Mouse (Mus musculus) c-Kit-positive CD71-positive TER-119-negative erythroid progenitor cells, embryonic 14.5 days (primary cell): ENCODE measurements around the gene 1700017N19Rik.
"Not testable (repeated sequence)": the region's sequence is repeated elsewhere in the genome, so short reads cannot be mapped to it uniquely, and the experiment has no call there.

Experiments
- DNase-seq: peaks from one replicate; pipeline ENCODE4 v3.0.0-alpha.2; 2013; ENCODE audit warnings: low read depth

Gene 1700017N19Rik

DNA sequence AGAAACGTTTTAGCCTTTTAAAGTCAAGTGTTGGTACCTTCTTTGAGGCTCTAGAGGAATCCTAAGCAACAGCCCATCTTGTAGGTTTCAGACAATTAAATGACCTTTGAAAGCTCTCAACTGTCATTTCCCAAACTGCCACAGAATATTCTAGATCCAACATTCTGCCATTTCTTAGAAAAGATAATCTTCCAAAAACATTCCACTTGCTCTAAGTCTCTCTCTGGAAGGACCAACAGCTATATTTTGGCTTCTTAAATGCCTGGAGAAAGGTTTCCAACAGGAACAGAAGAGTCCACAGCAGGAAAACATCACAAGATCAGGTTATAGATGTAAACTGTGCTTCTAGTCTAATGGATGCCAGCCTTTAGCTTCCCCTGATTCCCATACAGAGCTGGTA lies at the start of gene 1700017N19Rik, which contains the start of gene 4930430F08Rik:
1700017N19Rik (plus strand) TSS at position 162 of the 400 bp plus-strand sequence.
4930430F08Rik (minus strand) TSS at position 101 of the 400 bp plus-strand sequence.
- no peak for DNase-seq

DNA sequence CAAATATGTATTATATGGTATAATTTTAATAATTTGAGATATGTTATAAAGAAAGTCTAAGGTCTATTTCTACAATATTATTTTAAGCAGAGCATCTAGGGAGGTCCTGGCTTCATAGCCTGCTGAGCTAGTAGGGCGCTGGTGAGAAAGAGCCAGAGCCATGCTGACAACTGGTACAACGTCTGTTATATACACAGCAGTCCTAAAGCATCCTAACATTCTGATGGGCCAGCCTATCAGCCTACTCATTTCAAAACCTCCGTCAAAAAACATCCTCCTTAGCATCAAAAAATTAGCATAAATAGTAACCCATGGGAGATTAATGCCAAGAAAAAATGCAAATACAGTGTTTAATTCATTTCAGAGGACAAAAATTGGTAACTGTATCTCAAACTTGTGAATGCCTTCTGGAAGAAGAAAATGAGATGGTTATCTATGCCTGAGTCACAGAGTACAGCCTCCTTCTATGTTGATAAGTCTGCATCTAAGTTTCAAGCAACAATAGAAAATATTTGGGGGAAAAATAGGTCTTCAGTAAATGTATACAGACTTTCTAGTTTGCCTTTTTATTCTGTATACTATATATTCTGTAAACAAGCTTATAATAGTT lies 33.6 kb upstream of the 1700017N19Rik start:
- no peak for DNase-seq

DNA sequence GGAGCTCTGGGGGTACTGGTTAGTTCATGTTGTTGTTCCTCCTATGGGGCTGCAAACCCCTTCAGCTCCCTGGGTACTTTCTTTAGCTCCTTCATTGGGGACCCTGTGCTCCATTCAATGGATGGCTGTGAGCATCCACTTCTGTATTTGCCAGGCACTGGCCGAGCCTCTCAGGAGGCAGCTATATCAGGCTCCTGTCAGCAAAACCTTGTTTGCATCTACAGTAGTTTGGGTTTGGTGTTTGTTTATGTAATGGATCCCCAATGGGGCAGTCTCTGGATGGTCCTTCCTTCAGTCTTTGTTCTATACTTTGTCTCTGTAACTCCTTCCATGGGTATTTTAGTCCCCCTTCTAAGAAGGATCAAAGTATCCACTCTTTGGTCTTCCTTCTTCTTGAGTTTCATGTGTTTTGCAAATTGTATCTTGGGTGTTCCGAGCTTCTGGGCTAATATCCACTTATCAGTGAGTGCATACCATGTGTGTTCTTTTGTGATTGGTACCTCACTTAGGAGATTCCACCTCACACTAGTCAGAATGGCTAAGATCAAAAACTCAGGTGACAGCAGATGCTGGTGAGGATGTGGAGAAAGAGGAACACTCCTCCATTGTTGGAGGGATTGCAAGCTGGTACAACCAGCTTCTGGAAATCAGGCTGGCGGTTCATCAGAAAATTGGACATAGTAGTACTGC lies 29.9 kb upstream of the 1700017N19Rik start:
- DNase-seq = not testable (repeated sequence)

DNA sequence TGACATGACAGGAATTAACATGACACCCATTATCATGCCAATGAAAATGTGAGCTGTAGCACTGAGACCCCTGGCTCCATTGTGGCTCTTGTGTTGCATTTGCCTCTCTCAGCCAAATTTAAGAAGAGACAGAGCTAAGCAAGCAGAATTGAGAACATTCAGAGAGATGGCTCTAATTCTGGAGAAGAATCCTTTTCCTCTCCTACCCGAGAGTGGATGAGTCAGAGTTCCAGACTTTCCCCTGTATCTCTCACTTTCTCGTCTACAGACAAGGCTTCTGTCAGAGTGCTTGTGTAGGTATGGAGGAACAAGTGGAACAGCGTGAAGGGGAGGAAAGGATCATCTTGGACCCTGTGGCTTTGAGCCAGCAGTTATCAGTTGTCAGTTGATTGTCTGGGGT lies 26.2 kb upstream of the 1700017N19Rik start:
- DNase-seq = no peak

DNA sequence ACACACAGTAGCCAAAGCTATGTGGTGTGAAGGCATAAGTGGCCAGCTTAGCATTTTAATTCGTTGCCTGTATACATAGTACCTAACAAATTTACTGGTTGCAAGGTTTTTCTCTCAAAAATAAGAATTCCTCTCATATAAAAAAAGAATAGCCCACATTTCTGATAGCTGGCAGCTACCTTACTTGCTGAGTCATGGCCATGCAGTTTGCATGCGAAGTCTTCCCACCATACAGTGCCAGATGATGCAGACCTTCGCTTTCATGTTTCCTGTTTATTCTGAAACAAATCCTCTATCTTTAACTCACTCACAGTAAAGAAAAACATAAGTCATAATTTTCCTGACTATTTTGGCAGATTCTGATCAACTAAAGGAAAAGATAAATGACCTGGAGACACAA lies 18.6 kb upstream of the 1700017N19Rik start:
- DNase-seq = peak; percentile 36

DNA sequence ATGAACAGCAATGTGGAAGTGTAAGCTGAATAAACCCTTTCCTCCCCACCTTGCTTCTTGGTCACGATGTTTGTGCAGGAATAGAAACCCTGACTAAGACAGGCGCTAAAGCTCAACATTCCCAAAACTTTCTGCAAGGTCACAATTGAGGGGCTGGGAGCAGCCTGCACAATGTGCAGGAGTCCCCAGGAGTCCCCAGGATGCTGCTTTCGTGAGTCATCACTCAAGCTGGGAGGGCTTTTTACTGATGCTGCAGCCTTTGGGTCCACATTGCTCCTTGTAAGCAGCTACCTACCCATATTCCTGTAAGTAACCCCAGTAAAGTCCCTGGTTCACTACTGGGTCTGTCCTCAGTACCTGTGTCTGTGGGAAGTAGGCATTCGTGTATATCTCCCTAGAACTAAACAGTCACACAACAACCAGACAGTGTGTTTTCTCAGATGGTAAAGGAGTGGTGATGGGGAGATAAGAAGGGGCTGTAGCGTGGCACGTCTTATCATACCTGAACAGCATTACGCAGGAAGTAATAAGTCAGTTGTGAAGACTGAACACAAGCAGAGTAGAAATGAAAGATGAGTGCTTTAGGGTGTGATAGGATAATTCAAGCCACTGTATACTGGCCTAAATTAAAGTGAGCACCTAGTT lies 15.7 kb upstream of the 1700017N19Rik start:
- DNase-seq = peak; percentile 53

DNA sequence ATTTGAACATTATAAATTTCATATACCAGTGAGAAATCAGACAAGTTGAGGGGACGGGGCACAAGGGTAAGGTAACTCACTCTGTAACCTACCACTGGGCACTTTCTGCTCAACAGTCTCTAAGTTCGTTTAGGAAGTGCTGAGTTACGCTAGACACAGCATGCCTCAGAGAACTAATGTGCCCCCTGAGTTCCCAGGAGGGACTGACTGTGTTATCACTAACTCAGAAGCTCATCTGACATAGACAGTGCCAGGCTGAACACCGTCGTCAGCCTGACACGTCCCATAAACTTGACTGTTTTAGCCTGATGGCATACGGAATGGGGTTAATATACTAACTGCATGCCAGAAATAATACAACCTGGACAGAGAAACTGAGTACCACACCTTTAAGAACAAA lies 15.0 kb upstream of the 1700017N19Rik start:
- DNase-seq = no peak

DNA sequence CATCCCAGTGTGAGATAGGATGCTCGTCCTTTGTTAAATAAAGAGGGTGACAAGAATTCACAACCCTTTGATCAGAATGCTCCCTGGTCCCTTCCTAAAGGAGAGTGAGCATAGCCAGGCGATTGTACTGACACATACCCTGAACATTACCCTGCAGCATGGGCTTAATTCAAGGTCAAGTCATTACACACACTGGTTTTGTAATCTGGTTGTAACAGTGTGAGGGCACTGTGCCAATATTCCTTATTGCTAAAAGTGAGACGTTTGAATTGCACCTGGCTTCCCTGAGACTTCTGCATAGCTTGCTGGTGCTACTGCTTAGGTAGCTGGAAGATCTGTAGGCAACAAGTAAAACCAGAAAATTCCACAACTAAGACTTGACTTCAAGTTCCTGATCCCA lies 6.1 kb upstream of the 1700017N19Rik start:
- no peak for DNase-seq

DNA sequence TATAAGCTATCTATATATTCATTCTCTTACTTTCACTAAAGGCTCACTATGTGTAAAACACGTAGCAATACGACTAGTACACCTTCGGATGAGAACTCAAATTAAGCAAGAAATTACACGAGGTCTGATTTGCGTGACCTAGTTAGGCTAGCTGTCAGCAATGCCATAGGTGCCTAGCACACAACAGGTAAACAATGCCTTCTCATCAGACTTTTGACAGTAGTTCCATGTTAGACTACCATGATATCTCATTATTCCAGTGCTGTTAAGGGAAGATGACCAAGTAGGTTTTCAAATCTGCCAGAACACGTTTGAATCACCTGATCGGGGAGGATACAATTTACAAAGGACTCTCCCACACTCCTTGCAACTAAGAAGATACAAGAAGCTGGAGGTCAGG lies 1.8 kb upstream of the 1700017N19Rik start:
- DNase-seq = no peak

DNA sequence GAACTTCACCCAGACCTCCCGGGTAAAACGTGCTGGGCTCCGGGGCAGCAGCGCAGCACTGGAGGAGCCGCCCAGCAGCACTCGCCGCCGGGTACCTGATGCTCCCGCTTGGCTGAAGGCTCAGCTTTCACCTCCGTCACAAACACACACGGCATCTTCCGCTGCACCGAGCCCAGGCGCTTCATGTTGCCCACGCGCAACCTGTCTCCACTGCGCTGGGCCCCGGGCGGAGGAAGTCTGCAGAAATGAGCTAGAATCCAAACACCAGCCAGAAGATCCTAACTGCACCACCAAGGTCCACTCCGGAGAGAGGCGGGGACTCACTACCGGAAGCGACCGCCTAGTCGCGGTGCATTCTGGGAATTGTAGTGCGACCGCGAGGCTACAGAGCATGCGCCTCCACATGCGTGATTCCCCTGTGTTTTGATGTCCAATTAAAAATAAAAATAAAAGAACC lies 1.3 kb upstream of the 1700017N19Rik start:
- DNase-seq = peak; percentile 87

DNA sequence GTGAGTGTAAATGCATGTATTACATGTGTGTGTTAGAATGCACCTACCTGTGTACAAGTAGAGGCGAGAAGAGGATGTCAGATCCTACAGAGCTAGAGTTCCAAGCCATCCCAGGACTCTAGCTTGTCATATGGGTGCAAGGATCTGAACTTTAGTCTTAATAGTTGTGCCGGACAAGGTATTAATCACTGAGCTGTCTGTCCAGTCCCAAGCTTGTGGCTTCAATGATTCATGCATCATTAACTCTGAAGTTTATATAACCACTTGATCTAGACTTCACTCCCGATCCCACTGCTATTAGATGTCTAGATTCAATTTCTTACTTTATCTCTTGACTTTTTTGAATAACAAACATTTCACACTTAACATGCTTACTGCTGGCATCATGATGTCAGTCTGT lies 8.1 kb downstream of the 1700017N19Rik start:
- DNase-seq = no peak

DNA sequence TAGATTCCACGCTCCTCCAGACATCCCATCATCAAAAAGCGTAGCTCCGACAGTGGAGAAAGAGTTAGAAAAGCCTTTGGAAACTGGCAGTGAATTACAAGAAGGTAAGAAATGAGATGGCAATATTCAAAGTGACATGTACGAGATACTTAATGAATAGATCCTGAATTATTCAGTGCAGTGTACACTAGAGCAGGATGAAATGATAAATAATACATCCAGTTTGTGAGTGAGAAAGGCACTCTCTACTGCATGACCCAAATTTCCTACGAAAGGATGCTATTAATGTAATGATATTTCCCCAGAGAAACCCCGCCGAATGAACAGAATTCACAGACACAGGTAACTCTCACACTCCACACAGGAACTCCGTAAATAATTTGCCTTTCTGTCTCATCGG lies 13.2 kb downstream of the 1700017N19Rik start:
- DNase-seq = no peak

DNA sequence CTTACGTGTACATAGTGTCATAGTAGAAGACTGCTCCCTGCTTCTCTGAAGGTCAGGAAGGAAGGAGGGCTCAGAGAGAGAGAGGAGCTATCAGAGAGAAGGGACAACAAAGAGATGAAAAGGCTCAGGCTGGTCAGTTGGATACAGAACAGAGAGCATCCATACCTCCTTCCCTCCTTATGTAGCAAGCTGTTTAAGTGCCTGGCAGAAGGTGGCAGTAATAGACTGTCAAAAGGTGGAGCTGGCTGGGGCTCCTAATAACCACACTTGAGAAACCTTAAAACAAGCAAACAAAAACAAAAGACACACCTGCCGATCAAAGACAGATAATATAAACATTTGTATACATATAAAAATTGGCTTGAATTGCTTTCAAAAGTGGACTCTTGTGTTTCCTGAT lies 14.0 kb downstream of the 1700017N19Rik start:
- no peak for DNase-seq

DNA sequence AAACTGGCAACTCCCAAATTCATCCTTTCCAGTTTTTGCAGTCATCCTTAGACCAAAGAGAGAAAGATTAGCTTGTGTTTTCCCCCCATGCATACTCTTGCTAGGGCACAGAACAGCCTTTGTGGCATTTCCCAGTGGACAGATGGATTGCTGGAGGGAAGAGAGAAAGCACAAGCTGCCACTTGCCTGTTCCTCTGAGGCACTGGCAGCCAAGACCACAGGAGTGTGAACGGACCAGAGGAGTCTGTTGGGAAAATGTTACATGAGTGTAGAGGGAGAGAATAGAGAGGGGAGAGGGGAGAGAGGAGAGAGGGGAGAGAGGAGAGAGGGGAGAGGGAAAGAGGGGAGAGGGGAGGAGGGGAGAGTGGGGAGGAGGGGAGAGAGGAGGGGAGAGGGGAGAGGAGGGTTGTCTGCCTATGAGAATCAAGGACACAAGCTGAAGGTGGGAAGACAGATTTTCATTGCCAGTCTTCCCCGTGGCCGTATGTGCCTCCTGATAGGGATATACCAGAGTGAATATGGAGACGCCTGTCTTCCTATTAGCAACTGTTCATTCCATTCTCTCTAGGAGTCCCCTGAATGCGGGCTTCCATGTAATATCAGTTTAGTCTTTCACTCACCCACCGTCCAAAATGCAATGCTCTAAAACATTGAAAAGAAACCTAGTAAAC lies 27.1 kb downstream of the 1700017N19Rik start:
- DNase-seq = no peak

DNA sequence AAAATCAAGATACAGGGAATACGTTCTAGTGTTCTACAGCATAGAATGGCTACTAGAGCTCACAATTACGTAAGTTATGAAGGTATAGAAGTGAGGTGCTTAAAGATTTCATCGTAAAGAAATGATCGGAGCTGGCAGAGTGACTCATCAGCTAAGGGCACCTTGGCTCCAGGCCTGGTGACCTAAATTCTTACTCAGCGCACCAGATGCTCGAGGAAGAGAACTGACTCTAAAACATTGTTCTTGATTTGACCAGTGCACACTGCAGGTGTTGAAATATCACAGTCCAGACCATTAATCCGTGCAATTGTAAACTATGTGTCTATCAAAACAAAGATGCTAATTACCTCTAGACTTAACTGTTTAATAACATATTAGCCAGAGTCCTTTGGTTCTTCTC lies 29.2 kb downstream of the 1700017N19Rik start:
- no peak for DNase-seq

DNA sequence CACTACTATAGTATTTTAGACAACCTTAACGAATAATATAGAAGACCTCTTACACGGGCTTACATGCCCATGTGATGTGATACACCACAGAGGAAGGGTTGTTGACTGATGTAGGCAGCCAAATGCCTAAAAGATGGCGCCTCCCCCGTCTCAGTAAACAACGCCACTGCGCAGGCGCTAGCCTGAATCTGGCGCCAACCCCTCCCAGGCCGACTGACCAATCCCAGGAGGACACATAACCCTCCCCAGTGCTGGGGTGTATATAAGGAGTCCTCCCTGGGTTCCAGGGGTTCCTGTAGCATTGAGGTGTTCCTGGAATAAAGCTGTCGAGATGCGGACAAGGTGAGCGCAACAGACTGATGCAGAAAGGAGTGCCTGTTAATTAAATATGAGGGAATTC lies 29.8 kb downstream of the 1700017N19Rik start:
- DNase-seq = no peak

DNA sequence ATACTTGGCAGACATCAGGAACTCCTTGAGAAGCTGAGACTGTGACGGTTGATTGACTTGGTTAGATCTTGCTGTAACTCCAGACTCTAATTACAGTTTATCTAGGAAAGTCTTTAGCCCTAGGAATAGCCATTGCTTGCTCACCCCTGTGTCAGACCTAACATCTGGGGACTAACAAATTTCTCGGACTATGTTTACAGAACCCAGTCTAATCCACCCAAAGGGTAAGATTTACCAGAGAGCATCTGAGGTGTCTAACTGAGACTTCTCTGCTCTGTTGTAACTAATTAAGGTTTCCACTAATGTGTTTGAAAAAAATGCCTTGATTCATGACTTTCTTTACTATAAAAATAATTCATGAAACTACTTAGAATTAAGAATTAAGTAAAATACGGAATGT lies 32.2 kb downstream of the 1700017N19Rik start:
- no peak for DNase-seq

DNA sequence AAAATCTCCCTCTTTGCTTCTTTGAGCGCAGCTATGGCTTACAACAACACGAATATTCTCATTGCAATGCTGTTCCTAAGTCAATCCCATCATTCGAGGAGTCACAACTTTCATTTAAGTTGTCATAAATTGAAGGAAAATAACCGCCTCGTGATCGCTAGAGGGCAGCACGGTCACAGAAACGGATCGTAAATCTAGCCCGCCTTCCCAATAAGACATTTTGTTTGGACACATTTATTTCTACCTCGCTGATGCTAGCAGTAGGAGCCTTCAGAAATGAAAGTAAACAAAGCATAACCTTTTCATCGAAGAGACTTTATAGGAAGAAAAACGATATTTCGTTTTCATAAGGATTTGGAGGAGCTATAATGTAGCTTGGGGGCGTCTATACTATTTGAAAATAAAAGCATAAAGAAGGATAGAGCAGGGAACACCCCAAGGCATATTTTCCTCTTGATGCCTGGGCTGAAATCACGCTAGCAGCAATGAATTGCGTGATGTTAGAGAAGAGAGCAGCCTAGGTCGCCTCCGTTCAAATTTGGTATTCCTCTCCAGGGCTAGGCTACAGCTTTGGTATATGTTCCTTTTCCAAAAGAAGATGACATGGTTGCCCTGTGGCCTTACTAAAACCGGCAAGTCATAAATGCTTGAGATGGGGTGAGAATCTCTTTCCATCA lies 39.6 kb downstream of the 1700017N19Rik start:
- peak; percentile 53 for DNase-seq

DNA sequence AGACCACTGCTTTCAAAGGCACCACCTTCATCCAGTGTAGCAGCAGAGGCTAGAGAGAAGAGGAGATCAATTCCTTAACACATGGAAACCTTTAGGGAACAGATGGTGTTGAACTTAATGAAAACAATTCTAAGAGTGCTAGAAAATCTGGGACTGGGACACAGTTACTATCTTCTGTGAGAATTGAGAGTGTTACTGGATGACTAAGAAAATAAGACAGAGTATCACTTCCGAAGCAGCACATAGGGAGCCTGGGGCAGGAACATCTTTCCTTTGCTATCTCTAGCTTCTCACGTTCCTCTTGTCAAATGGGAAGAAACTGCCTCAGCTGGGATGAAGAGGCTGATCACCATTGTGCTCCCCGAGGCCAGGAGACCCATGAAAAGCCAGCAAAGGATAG lies 52.6 kb downstream of the 1700017N19Rik start:
- DNase-seq = no peak

DNA sequence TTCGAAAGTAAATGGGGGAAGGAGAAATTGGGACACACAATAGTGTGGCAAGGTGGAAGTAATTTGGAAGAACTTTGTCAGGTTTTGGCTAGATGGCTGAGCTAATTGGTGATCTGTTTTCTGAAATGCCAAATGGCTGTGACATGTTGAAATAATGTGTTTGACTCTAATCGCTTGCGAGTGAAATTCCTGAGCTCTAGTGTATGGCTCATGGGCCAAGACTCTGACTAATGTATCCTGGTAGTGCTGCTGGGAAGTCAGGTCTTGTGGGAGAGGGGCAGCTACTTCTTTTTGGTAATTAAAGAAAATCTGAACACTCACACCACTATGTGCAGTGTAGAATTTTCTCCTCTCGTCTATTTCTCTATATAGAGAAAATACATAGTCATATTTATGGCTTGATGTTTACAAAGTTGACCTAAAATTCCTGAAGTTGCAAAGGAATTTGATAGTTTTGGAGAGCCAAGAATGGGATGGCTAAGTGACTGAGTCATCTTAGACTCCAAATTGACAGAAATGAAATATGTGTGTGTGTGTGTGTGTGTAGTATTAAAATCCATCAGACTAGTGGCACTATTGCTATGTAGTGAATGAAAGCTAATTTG lies 55.1 kb downstream of the 1700017N19Rik start:
- DNase-seq = no peak

DNA sequence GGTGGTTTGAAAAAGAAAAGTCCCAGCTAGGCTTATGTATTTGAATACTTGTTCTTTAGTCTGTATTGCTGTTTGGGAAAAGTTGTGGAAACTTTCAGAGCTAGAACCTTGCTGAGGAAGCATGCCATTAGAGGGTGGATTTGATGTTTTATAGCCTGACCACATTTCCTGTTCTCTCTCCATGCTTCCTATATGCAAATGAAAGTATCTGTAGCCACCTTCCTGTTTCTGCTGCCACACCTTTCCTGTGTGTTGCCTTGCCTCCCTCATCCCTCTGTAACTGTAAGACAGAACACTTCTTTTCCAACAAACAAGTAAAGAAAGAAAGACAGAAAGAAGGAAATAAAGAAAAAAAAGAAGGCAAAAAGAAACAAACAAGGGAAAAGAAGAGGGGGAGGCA lies 63.9 kb downstream of the 1700017N19Rik start:
- no peak for DNase-seq
